Mouse (Mus musculus): ENCODE data around the gene Tfb1m. TPM values are rescaled to one million over a fixed set of nuclear protein-coding genes. Genes with fewer than 3 reads are reported as not detected.

Gene Tfb1m
- polyA plus RNA-seq, 1 experiment from 2014 or later: 15.4 TPM

DNA sequence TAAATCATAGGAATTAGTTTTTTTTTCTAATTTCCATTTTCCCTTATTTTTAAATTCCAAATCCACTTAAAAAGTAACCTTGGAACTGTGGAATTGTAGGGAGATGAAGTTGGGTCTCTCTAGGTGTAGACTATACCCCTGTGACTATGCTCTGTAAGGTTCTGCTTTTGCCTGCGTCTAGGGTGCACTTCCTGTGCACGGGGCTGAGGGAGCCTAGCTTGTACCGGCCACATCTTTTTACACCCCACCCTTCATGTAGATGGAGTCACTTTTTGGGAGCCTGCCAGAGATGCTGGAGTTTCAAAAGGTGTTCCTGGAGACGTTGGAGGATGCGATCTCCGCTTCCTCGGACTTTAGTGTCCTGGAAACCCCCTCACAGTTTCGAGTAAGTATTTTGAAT lies 51.1 kb downstream of the Tfb1m start:
- 63% methylated on average over 8 of the region's 8 CpGs for WGBS (ENCODE audit: insufficient replicate concordance)
- Histone ChIP-seq H3K4me2 (no peak overlapping the region), H3K27me3 (replicated peaks) (no peaks in the 10 kb centered on the region), H3K9me3 (replicated peaks) (no peaks in the 10 kb centered on the region), H3K9ac (no peak overlapping the region), H3K36me3 (no peaks in the 10 kb centered on the region), H3K27ac (no peak overlapping the region), H3K4me3 (no peak overlapping the region), H3K4me1 (no peaks in the 10 kb centered on the region)
- ATAC-seq: no peak

DNA sequence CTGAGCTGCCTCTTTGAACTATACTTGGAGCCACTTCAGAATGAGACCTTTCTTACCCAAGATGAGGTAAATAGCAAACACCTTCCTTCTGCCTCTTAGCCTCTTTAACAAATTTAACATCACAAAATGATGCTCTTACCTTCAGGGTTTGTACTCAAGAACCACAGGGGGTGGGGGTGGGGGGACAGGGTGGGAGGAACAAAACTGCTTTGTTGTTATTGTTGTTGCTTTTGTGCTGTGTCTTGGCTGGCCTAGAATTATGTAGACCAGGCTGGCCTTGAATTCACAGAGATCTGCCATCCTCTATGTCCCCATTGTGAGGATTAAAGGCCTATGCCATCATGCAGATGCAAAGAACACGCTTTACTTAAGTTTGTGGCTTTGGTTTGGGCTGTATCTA lies 51.9 kb downstream of the Tfb1m start:
- Histone ChIP-seq H3K27me3 (replicated peaks) (no peaks in the 10 kb centered on the region), H3K36me3 (no peaks in the 10 kb centered on the region), H3K4me2 (no peak overlapping the region), H3K9ac (no peak overlapping the region), H3K4me1 (no peaks in the 10 kb centered on the region), H3K4me3 (no peak overlapping the region), H3K27ac (no peak overlapping the region), H3K9me3 (replicated peaks) (no peaks in the 10 kb centered on the region)
- no peak for ATAC-seq
- WGBS (ENCODE audit: insufficient replicate concordance): 45% methylated on average over 1 of the region's 1 CpGs

DNA sequence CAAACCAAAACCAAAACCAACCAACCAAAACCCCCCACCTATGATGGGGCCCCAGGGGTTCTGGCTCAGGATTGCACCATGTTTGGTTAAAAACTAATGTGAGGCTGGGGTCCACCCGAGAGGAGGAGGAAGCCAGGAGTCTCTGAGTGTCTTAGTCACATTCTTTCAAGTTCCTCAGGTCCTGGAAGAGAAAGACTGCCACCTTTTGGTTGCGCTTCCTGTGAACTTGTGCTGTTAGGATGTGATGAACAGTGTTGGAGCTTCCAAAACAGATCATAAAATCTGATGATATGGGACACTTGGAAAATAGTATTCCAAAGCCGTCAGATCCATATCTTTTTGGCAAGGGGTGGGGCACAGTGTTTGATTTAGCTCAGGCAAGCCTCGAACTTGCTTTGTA lies 56.6 kb downstream of the Tfb1m start:
- no peak for ATAC-seq
- Histone ChIP-seq H3K4me2 (no peak overlapping the region), H3K9me3 (replicated peaks) (no peaks in the 10 kb centered on the region), H3K4me1 (no peaks in the 10 kb centered on the region), H3K4me3 (no peak overlapping the region), H3K27ac (no peak overlapping the region), H3K27me3 (replicated peaks) (no peaks in the 10 kb centered on the region), H3K36me3 (no peaks in the 10 kb centered on the region), H3K9ac (no peak overlapping the region)
- 59% methylated on average over 4 of the region's 4 CpGs for WGBS (ENCODE audit: insufficient replicate concordance)

DNA sequence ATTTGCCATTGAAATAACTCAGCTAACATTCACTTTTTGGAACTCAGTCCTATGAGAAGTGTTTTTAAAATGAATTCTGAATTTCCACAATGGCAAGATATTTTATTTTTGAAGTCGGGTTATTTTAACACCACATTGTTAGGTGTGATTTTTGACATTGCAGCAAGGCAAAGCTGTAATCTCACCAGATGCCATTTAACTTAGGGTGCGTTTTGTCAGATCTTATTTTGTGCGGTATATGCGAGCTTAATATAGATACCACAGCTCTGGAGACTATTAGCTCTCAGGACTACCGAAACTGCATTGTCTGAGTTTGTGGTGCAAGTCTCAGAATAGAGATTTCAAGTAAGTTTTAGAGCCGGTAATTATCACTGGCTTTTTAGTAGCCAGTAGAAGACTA lies 57.5 kb downstream of the Tfb1m start:
- Histone ChIP-seq H3K4me1 (peaks cover 4% of the 10 kb centered on the region; the same call in 1 of the 2 replicates), H3K27me3 (replicated peaks) (no peaks in the 10 kb centered on the region), H3K36me3 (no peaks in the 10 kb centered on the region), H3K27ac (no peak overlapping the region), H3K9ac (no peak overlapping the region), H3K4me3 (no peak overlapping the region), H3K4me2 (no peak overlapping the region), H3K9me3 (replicated peaks) (no peaks in the 10 kb centered on the region)
- WGBS (ENCODE audit: insufficient replicate concordance): 71% methylated on average over 6 of the region's 6 CpGs
- no peak for ATAC-seq

DNA sequence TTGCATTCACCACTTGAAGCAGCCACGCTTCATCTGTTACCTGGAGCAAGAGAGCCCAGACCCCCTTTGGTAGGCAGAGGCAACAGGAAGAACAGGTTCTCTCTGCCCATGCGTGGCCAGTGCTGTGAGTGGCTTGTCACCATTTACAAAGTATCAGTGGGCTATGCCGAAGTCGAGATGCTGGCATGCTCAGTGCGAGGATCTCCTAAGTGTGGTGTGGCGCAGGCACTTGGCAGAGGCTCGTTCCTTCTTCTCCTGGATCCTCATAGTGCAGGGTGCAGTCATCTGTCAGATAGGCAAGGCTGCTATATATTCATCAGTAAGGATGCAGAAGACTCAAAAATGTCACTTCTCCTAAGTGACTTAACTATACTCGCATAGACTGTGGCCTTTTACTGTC lies 58.1 kb downstream of the Tfb1m start:
- 80% methylated on average over 8 of the region's 8 CpGs for WGBS (ENCODE audit: insufficient replicate concordance)
- Histone ChIP-seq H3K4me2 (no peak overlapping the region), H3K9ac (no peak overlapping the region), H3K36me3 (no peaks in the 10 kb centered on the region), H3K27me3 (replicated peaks) (no peaks in the 10 kb centered on the region), H3K4me1 (peaks cover 4% of the 10 kb centered on the region; the same call in 1 of the 2 replicates), H3K9me3 (replicated peaks) (no peaks in the 10 kb centered on the region), H3K27ac (no peak overlapping the region), H3K4me3 (no peak overlapping the region)
- no peak for ATAC-seq

DNA sequence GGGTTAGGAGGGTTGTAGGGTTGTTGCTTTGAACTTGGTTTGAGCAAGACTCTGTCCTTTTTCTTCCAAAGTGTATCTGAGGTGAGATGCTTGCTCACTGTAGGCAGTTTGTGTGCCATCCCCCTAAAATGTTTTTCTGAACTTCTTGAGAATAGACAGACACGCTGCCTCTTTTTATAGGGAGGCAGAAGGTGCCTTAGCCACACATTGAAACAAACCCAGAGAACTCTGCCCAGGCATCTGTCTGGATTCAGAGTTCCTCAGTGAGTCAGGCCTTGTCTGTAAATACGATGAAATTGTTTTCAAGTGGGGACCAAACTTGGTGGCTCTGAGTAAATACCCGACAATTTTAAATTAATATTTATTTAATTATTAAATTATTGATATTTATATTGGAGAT lies 59.0 kb downstream of the Tfb1m start:
- H3K9me3 ChIP-seq (replicated peaks): no peaks in the 10 kb centered on the region
- 80% methylated on average over 3 of the region's 3 CpGs for WGBS (ENCODE audit: insufficient replicate concordance)
- H3K4me1 ChIP-seq: peaks cover 4% of the 10 kb centered on the region; the same call in 1 of the 2 replicates
- no peaks in the 10 kb centered on the region for H3K27me3 ChIP-seq (replicated peaks)
- ATAC-seq: no peak
- no peaks in the 10 kb centered on the region for H3K36me3 ChIP-seq
- no peak overlapping the region for H3K27ac ChIP-seq
- no peak overlapping the region for H3K4me2 ChIP-seq
- no peak overlapping the region for H3K9ac ChIP-seq
- H3K4me3 ChIP-seq: no peak overlapping the region

DNA sequence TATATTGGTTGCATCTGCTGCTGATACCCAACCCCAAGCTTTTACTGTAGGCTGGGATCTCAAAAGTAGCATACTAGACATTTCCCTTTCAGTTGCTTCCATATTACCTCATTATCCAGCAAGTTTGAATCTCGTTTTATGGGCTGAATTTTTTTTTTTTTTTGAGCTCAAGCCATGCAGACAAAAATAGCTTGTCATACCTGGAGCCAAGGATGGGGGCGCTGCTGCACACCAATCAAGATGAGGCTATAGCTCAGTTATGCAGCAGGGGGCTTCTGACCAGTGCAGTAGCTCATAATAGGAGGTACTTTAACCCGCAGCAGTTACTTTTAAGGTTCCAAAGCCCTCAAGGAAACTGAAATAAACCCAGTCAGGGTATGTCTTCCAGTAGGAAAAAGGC lies 59.5 kb downstream of the Tfb1m start:
- peaks cover 4% of the 10 kb centered on the region; the same call in 1 of the 2 replicates for H3K4me1 ChIP-seq
- H3K36me3 ChIP-seq: no peaks in the 10 kb centered on the region
- no peak for ATAC-seq
- H3K9ac ChIP-seq: no peak overlapping the region
- H3K4me2 ChIP-seq: no peak overlapping the region
- WGBS (ENCODE audit: insufficient replicate concordance): 18% methylated on average over 3 of the region's 3 CpGs
- H3K27ac ChIP-seq: no peak overlapping the region
- H3K4me3 ChIP-seq: no peak overlapping the region
- no peaks in the 10 kb centered on the region for H3K9me3 ChIP-seq (replicated peaks)
- no peaks in the 10 kb centered on the region for H3K27me3 ChIP-seq (replicated peaks)

DNA sequence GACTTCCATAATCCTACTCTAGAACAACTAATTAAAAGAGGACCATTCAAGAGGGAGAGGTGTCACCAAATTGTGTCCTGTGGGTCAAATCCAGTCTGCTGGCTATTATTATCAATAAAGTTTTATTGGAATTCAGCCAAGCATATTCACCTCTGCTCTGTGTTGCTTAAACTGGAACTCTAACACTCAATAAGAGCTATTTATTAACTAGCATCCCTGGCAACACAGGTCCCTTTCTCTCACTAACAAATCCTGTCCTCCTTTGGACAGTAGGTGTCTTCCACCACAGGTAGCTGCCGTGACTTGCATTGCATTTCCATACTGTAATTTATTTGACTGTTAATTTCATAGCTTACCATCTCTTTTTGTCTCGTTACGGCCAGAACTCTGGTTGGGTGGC lies 61.5 kb downstream of the Tfb1m start:
- Histone ChIP-seq H3K4me2 (no peak overlapping the region), H3K27me3 (replicated peaks) (no peaks in the 10 kb centered on the region)
- ATAC-seq: no peak

DNA sequence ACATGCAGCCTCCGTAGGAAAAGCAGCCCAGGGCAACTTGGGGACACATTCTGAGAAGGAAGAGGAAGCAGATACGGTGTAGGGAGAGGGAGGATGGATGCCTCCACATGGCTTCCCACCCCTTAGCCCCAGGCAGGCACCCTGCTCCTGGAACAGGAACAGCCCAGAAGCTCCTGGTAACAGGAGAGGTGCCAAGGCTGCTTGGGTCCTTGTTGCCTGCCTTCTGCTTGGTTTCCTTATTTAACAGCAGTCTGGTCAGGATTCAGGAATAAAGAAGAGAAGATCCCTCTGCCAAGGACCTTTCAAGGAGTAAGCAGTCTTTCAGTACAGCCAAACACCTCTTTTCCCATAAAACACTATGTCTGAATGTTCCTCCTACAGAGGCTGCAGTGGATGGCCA lies 62.0 kb downstream of the Tfb1m start:
- Histone ChIP-seq H3K9me3 (replicated peaks) (no peaks in the 10 kb centered on the region), H3K36me3 (no peaks in the 10 kb centered on the region), H3K4me2 (no peak overlapping the region), H3K4me1 (peaks cover 4% of the 10 kb centered on the region; the same call in 1 of the 2 replicates), H3K27ac (no peak overlapping the region), H3K27me3 (replicated peaks) (no peaks in the 10 kb centered on the region), H3K9ac (no peak overlapping the region), H3K4me3 (no peak overlapping the region)
- ATAC-seq: no peak
- WGBS (ENCODE audit: insufficient replicate concordance): 37% methylated on average over 2 of the region's 2 CpGs

More for the DNA sequence above, 61.5 kb downstream of the Tfb1m start:
- Histone ChIP-seq H3K9me3 (replicated peaks) (no peaks in the 10 kb centered on the region), H3K36me3 (no peaks in the 10 kb centered on the region), H3K27ac (no peak overlapping the region), H3K4me3 (no peak overlapping the region), H3K9ac (no peak overlapping the region), H3K4me1 (peaks cover 4% of the 10 kb centered on the region; the same call in 1 of the 2 replicates)
- WGBS (ENCODE audit: insufficient replicate concordance): 71% methylated on average over 3 of the region's 3 CpGs

DNA sequence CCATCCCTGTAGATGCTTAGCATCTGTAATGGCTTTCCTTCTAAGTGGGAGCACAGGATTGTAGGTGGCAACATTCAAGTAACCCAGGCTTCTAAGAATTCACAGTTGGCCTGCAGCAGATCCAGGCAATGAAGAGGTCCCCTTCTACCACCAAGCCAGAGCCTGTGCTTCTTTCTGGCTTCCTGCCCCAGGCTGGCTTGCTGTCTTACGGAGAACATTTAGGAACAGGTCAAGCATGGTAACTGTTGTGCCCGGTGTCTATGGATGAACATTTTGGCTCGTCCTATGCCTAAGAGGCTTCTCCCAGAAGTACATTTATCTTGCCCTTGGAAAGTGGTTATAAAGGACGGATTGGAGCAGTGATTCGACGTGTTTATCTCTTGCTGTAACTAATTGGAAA lies 65.9 kb downstream of the Tfb1m start:
- H3K9ac ChIP-seq: no peak overlapping the region
- no peak for ATAC-seq
- peaks cover 4% of the 10 kb centered on the region; the same call in 1 of the 2 replicates for H3K4me1 ChIP-seq
- no peak overlapping the region for H3K27ac ChIP-seq
- no peaks in the 10 kb centered on the region for H3K27me3 ChIP-seq (replicated peaks)
- no peaks in the 10 kb centered on the region for H3K9me3 ChIP-seq (replicated peaks)
- 74% methylated on average over 6 of the region's 6 CpGs for WGBS (ENCODE audit: insufficient replicate concordance)
- no peak overlapping the region for H3K4me2 ChIP-seq
- no peaks in the 10 kb centered on the region for H3K36me3 ChIP-seq
- no peak overlapping the region for H3K4me3 ChIP-seq

DNA sequence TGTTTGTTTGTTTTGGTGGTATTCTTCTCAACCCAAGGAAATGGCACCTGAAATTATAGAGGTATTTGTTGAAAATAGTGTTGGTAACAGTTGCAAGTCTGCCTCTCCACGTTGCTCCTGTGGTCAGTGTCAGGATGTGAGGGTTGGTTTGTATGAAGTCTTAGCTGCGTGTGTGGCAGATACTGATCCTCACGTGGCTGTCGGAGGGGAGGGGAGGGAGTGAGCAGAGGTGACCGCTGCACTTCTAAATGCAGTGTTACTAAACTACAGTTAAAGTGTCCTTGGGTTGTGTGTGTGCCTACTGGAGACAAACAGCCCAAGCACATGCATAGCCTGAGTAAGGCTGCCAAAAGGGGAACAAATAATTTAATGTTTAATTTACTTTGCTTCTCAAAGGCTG lies 66.5 kb downstream of the Tfb1m start:
- H3K9me3 ChIP-seq (replicated peaks): no peaks in the 10 kb centered on the region
- peaks cover 4% of the 10 kb centered on the region; the same call in 1 of the 2 replicates for H3K4me1 ChIP-seq
- ATAC-seq: no peak
- H3K9ac ChIP-seq: no peak overlapping the region
- no peak overlapping the region for H3K4me2 ChIP-seq
- 25% methylated on average over 5 of the region's 5 CpGs for WGBS (ENCODE audit: insufficient replicate concordance)
- no peak overlapping the region for H3K27ac ChIP-seq
- H3K4me3 ChIP-seq: no peak overlapping the region
- no peaks in the 10 kb centered on the region for H3K36me3 ChIP-seq
- H3K27me3 ChIP-seq (replicated peaks): no peaks in the 10 kb centered on the region

DNA sequence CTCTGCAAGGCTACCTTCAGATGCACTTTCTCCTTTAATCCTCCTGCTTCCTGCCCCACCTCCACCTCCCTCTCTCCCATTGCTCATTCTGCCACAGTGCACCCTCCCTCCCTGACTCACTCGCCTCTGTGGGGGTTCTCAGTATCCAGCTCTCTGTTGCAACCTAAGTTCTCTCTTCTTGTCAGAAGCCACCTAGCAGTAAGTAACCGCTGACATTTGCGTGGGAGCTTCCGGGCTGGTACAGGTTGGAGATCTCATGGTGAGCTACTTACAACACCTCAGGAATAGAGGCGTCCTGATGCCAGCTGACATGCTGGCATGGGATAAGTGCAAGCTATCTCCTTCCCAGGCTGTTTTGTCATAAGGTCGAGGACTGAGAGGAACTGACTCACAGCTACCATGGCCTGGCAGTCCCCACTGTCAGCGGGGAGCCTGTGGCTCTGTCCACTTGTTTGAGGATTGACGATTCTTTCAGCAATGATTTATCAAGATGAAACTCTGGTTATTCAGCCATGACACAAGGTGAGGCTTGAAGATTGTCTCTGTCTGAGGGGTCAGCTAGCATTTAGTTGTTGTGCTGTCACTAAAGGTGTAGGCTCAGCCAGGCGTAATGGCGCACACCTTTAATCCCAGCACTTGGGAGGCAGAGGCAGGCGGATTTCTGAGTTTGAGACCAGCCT lies 67.2 kb downstream of the Tfb1m start:
- Histone ChIP-seq H3K36me3 (no peaks in the 10 kb centered on the region), H3K9me3 (replicated peaks) (no peaks in the 10 kb centered on the region), H3K4me2 (no peak overlapping the region), H3K4me3 (no peak overlapping the region), H3K9ac (no peak overlapping the region), H3K4me1 (peaks cover under 1% of the 10 kb centered on the region; the same call in 1 of the 2 replicates), H3K27ac (no peak overlapping the region), H3K27me3 (replicated peaks) (no peaks in the 10 kb centered on the region)
- no peak for ATAC-seq
- 67% methylated on average over 11 of the region's 11 CpGs for WGBS (ENCODE audit: insufficient replicate concordance)

All from liver, embryonic 12.5 days (tissue).